Mouse (Mus musculus) forebrain, embryonic 15.5 days (tissue): ENCODE measurements around the gene Brip1. TPM values are rescaled to one million over a fixed set of nuclear protein-coding genes. Genes with fewer than 3 reads are reported as not detected.

Source experiments
- ATAC-seq: fragments of 200-750 bp; cut with Nextera tagmentation; replicated peaks from 2 replicates; pipeline ENCODE4 v1.8.0; 2017; ENCODE audit warnings: mild to moderate bottlenecking, moderate TSS enrichment, moderate library complexity
- H3K27ac ChIP-seq: fragments of 300-500 bp; sonication (generic); replicated peaks from 2 replicates; pipeline ENCODE4 v1.5.1; 2015; ENCODE audit warnings: mild to moderate bottlenecking, inconsistent platforms
- H3K27me3 ChIP-seq: fragments of 300-500 bp; sonication (generic); 2 replicates; pipeline ENCODE4 v1.6.1; 2015; ENCODE audit warnings: inconsistent platforms
- H3K36me3 ChIP-seq: fragments of 300-500 bp; sonication (generic); 2 replicates; pipeline ENCODE4 v1.6.1; 2015; ENCODE audit warnings: mild to moderate bottlenecking, inconsistent platforms
- H3K4me1 ChIP-seq: fragments of 300-500 bp; sonication (generic); 2 replicates; pipeline ENCODE4 v1.6.1; 2015; ENCODE audit warnings: inconsistent platforms
- H3K4me2 ChIP-seq: fragments of 300-500 bp; sonication (generic); replicated peaks from 2 replicates; pipeline ENCODE4 v1.6.1; 2015; ENCODE audit warnings: mild to moderate bottlenecking, inconsistent platforms
- H3K4me3 ChIP-seq: fragments of 300-500 bp; sonication (generic); 2 replicates; pipeline ENCODE4 v1.5.1; 2015; ENCODE audit warnings: mild to moderate bottlenecking, inconsistent platforms
- H3K9ac ChIP-seq: fragments of 300-500 bp; sonication (generic); replicated peaks from 2 replicates; pipeline ENCODE4 v1.6.1; 2015; ENCODE audit warnings: mild to moderate bottlenecking, inconsistent platforms
- H3K9me3 ChIP-seq: fragments of 300-500 bp; sonication (generic); 2 replicates; pipeline ENCODE4 v1.6.1; 2016; ENCODE audit warnings: inconsistent platforms
- WGBS: fragments of 180-500 bp; shearing (Covaris S2); methylation state at CpG from one replicate; pipeline ENCODE4 v1.1.7; 2015; ENCODE audit warnings: mixed read lengths; 5-methylcytosine and 5-hydroxymethylcytosine counted together
- polyA plus RNA-seq: library from polyadenylated mRNA; unstranded; fragments of >200 nt; fragmentation: Nextera tagmentation; extraction: Ambion mirVana; gene quantifications from 2 replicates; pipeline ENCODE4 v1.2.1, GENCODE M21; 2015

Gene Brip1
- polyA plus RNA-seq, 1 experiment from 2014 or later = 3.2 TPM

- no peak overlapping the region for H3K4me2 ChIP-seq
- 75% methylated on average over 2 of the region's 2 CpGs for WGBS
- H3K27me3 ChIP-seq = no peaks in the 10 kb centered on the region
- peaks cover 13% of the 10 kb centered on the region; the same call in 1 of the 2 replicates for H3K4me1 ChIP-seq
- no peak for ATAC-seq
- H3K9me3 ChIP-seq = no peaks in the 10 kb centered on the region
- H3K27ac ChIP-seq = no peak overlapping the region
- H3K9ac ChIP-seq = no peak overlapping the region
- H3K4me3 ChIP-seq = no peak overlapping the region
- no peaks in the 10 kb centered on the region for H3K36me3 ChIP-seq
Observed at GRCm38 (mm10) chr11:86013087-86013486, 187.9 kb downstream of the Brip1 start.

- WGBS = 77% methylated on average over 4 of the region's 4 CpGs
- ATAC-seq = no peak
- Histone ChIP-seq H3K9ac (no peak overlapping the region), H3K27me3 (no peaks in the 10 kb centered on the region), H3K4me2 (no peak overlapping the region), H3K9me3 (no peaks in the 10 kb centered on the region), H3K4me1 (0 out of 2 replicates have a peak, but pooled peaks cover 6% of the 10 kb centered on the region), H3K27ac (no peak overlapping the region), H3K36me3 (no peaks in the 10 kb centered on the region), H3K4me3 (no peak overlapping the region)
Observed at GRCm38 (mm10) chr11:86010458-86010857, 190.5 kb downstream of the Brip1 start.

DNA sequence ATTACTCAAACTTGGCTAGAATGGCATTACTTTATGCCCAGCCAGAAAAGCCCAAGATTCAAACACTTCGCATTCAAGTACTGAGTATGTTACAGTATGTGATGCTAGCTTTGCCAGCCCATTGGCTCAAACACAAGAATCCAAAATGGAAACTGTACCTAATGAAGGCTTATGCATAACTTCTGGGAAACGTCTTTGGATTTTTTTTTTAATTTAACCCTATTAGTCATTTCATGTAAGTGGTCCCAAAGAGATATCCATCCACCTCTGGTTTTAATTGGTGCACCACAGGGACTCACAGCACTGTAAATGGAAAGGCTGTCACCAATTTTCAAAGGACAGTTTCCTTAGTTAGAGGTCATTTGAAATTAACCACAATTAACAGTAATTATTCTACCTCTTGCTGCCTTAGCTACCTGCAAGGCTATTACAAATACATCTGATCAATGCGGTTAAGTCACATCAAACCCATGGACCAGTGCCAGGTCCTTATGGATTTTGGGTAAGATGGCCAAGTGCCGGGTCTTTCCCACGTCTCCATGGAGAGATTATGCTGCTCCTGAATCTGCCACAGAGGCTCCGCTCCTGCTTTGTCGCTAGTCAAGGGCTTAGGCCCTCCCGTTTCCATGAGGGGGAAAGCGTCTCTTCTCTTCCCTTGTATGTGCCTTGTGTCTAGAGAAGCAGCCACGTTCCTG is 192.6 kb downstream of the Brip1 start:
- no peak for ATAC-seq
- Histone ChIP-seq H3K9me3 (no peaks in the 10 kb centered on the region), H3K4me3 (no peak overlapping the region), H3K4me2 (no peak overlapping the region), H3K27ac (no peak overlapping the region), H3K9ac (no peak overlapping the region), H3K27me3 (no peaks in the 10 kb centered on the region), H3K36me3 (no peaks in the 10 kb centered on the region), H3K4me1 (0 out of 2 replicates have a peak, but pooled peaks cover 6% of the 10 kb centered on the region)
- WGBS = 47% methylated on average over 10 of the region's 10 CpGs

Other genes with a start within 250 kb of the Brip1 start
- gene Ints2, start 56.4 kb upstream of the Brip1 start, polyA plus RNA-seq = 31.9 and 33.8 TPM in 2 replicates
- gene Med13, start 156.4 kb upstream of the Brip1 start, polyA plus RNA-seq = 12.2 and 12.8 TPM in 2 replicates